Mouse (Mus musculus) midbrain, embryonic 16.5 days (tissue): Measurements from ENCODE around the gene Lima1. TPM values are rescaled to one million over a fixed set of nuclear protein-coding genes. Genes with fewer than 3 reads are reported as not detected.

Experiments used
- ATAC-seq: fragments of 200-750 bp; cut with Nextera tagmentation; 2 replicates; pipeline ENCODE4 v1.8.0; 2017; ENCODE audit warnings: moderate TSS enrichment
- H3K27ac ChIP-seq: fragments of 300-500 bp; sonication (generic); 2 replicates; pipeline ENCODE4 v1.5.1; 2014; ENCODE audit warnings: mild to moderate bottlenecking, low read length, mixed read lengths
- H3K27me3 ChIP-seq: fragments of 300-500 bp; sonication (generic); 2 replicates; pipeline ENCODE4 v1.6.1; 2014; ENCODE audit warnings: low read depth, low read length, mixed read lengths; ENCODE audit not compliant: control insufficient read depth, insufficient read depth
- H3K36me3 ChIP-seq: fragments of 300-500 bp; sonication (generic); 2 replicates; pipeline ENCODE4 v1.6.1; 2014; ENCODE audit warnings: mild to moderate bottlenecking, low read length, moderate library complexity, mixed read lengths; ENCODE audit not compliant: control insufficient read depth, insufficient read depth
- H3K4me1 ChIP-seq: fragments of 300-500 bp; sonication (generic); 2 replicates; pipeline ENCODE4 v1.6.1; 2014; ENCODE audit warnings: mild to moderate bottlenecking, low read length, mixed read lengths; ENCODE audit not compliant: control insufficient read depth, insufficient read depth
- H3K4me2 ChIP-seq: fragments of 300-500 bp; sonication (generic); 2 replicates; pipeline ENCODE4 v1.6.1; 2014; ENCODE audit warnings: mild to moderate bottlenecking, low read length, mixed read lengths
- H3K4me3 ChIP-seq: fragments of 300-500 bp; sonication (generic); 2 replicates; pipeline ENCODE4 v1.5.1; 2014; ENCODE audit warnings: low read depth, mild to moderate bottlenecking, low read length, moderate library complexity, mixed read lengths
- H3K9ac ChIP-seq: fragments of 300-500 bp; sonication (generic); 2 replicates; pipeline ENCODE4 v1.6.1; 2014; ENCODE audit warnings: low read depth, low read length, mixed read lengths
- H3K9me3 ChIP-seq: fragments of 300-500 bp; sonication (generic); replicated peaks from 2 replicates; pipeline ENCODE4 v1.6.1; 2014; ENCODE audit warnings: mild to moderate bottlenecking, low read length, mixed read lengths; ENCODE audit not compliant: control insufficient read depth, poor library complexity, severe bottlenecking
- WGBS: fragments of 180-500 bp; shearing (Covaris S2); extraction: QIAGEN DNeasy Blood & Tissue Kit; methylation state at CpG from one replicate; pipeline ENCODE4 v1.1.7; 2014; 5-methylcytosine and 5-hydroxymethylcytosine counted together
- polyA plus RNA-seq: library from polyadenylated mRNA; unstranded; fragments of >200 nt; fragmentation: Nextera tagmentation; extraction: Ambion mirVana; gene quantifications from 2 replicates; pipeline ENCODE4 v1.2.1, GENCODE M21; 2015

Lima1 gene
- polyA plus RNA-seq, 1 experiment from 2014 or later, result 11.8 TPM

- 9% methylated on average over 13 of the region's 13 CpGs for WGBS
- ATAC-seq, result 0 out of 2 replicates have a peak, but pooled peaks have one; percentile 32
- Histone ChIP-seq H3K4me1 (peaks cover 22% of the 10 kb centered on the region), H3K36me3 (no peaks in the 10 kb centered on the region), H3K4me2 (peak overlapping the region; percentile 34), H3K27me3 (no peaks in the 10 kb centered on the region), H3K4me3 (peak overlapping the region; percentile 13; the same call in 1 of the 2 replicates), H3K9me3 (no peaks in the 10 kb centered on the region), H3K9ac (peak overlapping the region; percentile 4; the same call in 1 of the 2 replicates), H3K27ac (peak overlapping the region; percentile 74)
Observed at GRCm38 (mm10) chr15:99818321-99819108, 56.7 kb downstream of the Lima1 start.

- no peaks in the 10 kb centered on the region for H3K9me3 ChIP-seq
- ATAC-seq, result no peak; the same call in 1 of the 2 replicates
- WGBS, result 28% methylated on average over 8 of the region's 8 CpGs
- H3K36me3 ChIP-seq, result no peaks in the 10 kb centered on the region
- H3K27ac ChIP-seq, result peak overlapping the region; percentile 54; the same call in 1 of the 2 replicates
- no peak overlapping the region for H3K9ac ChIP-seq
- H3K4me2 ChIP-seq, result peak overlapping the region; percentile 9; the same call in 1 of the 2 replicates
- H3K27me3 ChIP-seq, result no peaks in the 10 kb centered on the region
- H3K4me3 ChIP-seq, result no peak overlapping the region
- peaks cover 22% of the 10 kb centered on the region for H3K4me1 ChIP-seq
Observed at GRCm38 (mm10) chr15:99817343-99818235, 57.7 kb downstream of the Lima1 start.

- no peaks in the 10 kb centered on the region for H3K36me3 ChIP-seq
- H3K9me3 ChIP-seq, result no peaks in the 10 kb centered on the region
- H3K4me3 ChIP-seq, result no peak overlapping the region
- H3K27me3 ChIP-seq, result no peaks in the 10 kb centered on the region
- no peak overlapping the region for H3K4me2 ChIP-seq
- WGBS, result 93% methylated on average over 4 of the region's 4 CpGs
- no peak overlapping the region for H3K9ac ChIP-seq
- no peak overlapping the region for H3K27ac ChIP-seq
- no peak for ATAC-seq
- peaks cover 22% of the 10 kb centered on the region for H3K4me1 ChIP-seq
Observed at GRCm38 (mm10) chr15:99815999-99816398, 59.3 kb downstream of the Lima1 start.

GRCm38 (mm10) chr15:99814554-99815260, 60.5 kb downstream of the Lima1 start:
- Histone ChIP-seq H3K4me1 (peaks cover 18% of the 10 kb centered on the region), H3K27me3 (no peaks in the 10 kb centered on the region), H3K36me3 (no peaks in the 10 kb centered on the region), H3K9ac (no peak overlapping the region), H3K4me3 (no peak overlapping the region), H3K9me3 (no peaks in the 10 kb centered on the region), H3K27ac (no peak overlapping the region), H3K4me2 (no peak overlapping the region)
- WGBS, result 91% methylated on average over 24 of the region's 24 CpGs
- no peak for ATAC-seq

GRCm38 (mm10) chr15:99813639-99814038, 61.6 kb downstream of the Lima1 start:
- H3K27ac ChIP-seq, result no peak overlapping the region
- H3K4me1 ChIP-seq, result peaks cover 9% of the 10 kb centered on the region
- no peak overlapping the region for H3K4me2 ChIP-seq
- 94% methylated on average over 6 of the region's 6 CpGs for WGBS
- H3K9ac ChIP-seq, result no peak overlapping the region
- H3K27me3 ChIP-seq, result no peaks in the 10 kb centered on the region
- no peak overlapping the region for H3K4me3 ChIP-seq
- no peaks in the 10 kb centered on the region for H3K9me3 ChIP-seq
- no peaks in the 10 kb centered on the region for H3K36me3 ChIP-seq
- ATAC-seq, result no peak

- Histone ChIP-seq H3K36me3 (no peaks in the 10 kb centered on the region), H3K9ac (no peak overlapping the region), H3K27ac (no peak overlapping the region), H3K27me3 (no peaks in the 10 kb centered on the region), H3K4me2 (no peak overlapping the region), H3K9me3 (no peaks in the 10 kb centered on the region), H3K4me3 (no peak overlapping the region), H3K4me1 (peaks cover 9% of the 10 kb centered on the region)
- ATAC-seq, result no peak
- WGBS, result 74% methylated on average over 7 of the region's 7 CpGs
Observed at GRCm38 (mm10) chr15:99812097-99812496, 63.2 kb downstream of the Lima1 start.

- Histone ChIP-seq H3K4me2 (peak overlapping the region; percentile 29), H3K27me3 (no peaks in the 10 kb centered on the region), H3K27ac (peak overlapping the region; percentile 64), H3K4me3 (no peak overlapping the region), H3K9ac (peak overlapping the region; percentile 44; the same call in 1 of the 2 replicates), H3K9me3 (no peaks in the 10 kb centered on the region), H3K36me3 (no peaks in the 10 kb centered on the region), H3K4me1 (peaks cover 12% of the 10 kb centered on the region)
- peak; percentile 63; the same call in 1 of the 2 replicates for ATAC-seq
- WGBS, result 17% methylated on average over 21 of the region's 21 CpGs
Observed at GRCm38 (mm10) chr15:99807776-99808735, 67.2 kb downstream of the Lima1 start.

GRCm38 (mm10) chr15:99806171-99806570, 69.1 kb downstream of the Lima1 start:
- no peak overlapping the region for H3K27ac ChIP-seq
- no peaks in the 10 kb centered on the region for H3K27me3 ChIP-seq
- ATAC-seq, result no peak
- 23% methylated on average over 7 of the region's 7 CpGs for WGBS
- H3K4me3 ChIP-seq, result no peak overlapping the region
- H3K9ac ChIP-seq, result no peak overlapping the region
- H3K36me3 ChIP-seq, result no peaks in the 10 kb centered on the region
- H3K9me3 ChIP-seq, result no peaks in the 10 kb centered on the region
- no peak overlapping the region for H3K4me2 ChIP-seq
- peaks cover 14% of the 10 kb centered on the region for H3K4me1 ChIP-seq
